Mouse (Mus musculus) liver, embryonic 14.5 days (tissue): ENCODE data around the gene Mnd1. TPM values are rescaled to one million over a fixed set of nuclear protein-coding genes. Genes with fewer than 3 reads are reported as not detected.

Experiments used
- ATAC-seq: fragments of 200-750 bp; cut with Nextera tagmentation; 2 replicates; pipeline ENCODE4 v1.8.0; 2017; ENCODE audit warnings: moderate number of reproducible peaks, mild to moderate bottlenecking, moderate library complexity; ENCODE audit not compliant: insufficient read depth
- DNase-seq, 3 experiments: peaks; one replicate each; pipeline ENCODE4 v3.0.0-alpha.2; 2012 to 2013; ENCODE audit warnings: low read depth in 3 of 3, low spot score in 3 of 3
- H3K27ac ChIP-seq: fragments of 300-500 bp; sonication (generic); 2 replicates; pipeline ENCODE4 v1.5.1; 2014; ENCODE audit warnings: moderate library complexity, mild to moderate bottlenecking, control low read depth, inconsistent platforms
- H3K27me3 ChIP-seq: fragments of 300-500 bp; sonication (generic); 2 replicates; pipeline ENCODE4 v1.6.1; 2014; ENCODE audit warnings: mild to moderate bottlenecking, low read length, moderate library complexity; ENCODE audit not compliant: control insufficient read depth, insufficient read depth
- H3K36me3 ChIP-seq: fragments of 300-500 bp; sonication (generic); replicated peaks from 2 replicates; pipeline ENCODE4 v1.6.1; 2014; ENCODE audit warnings: low read depth; ENCODE audit not compliant: control insufficient read depth, insufficient read depth
- H3K4me1 ChIP-seq, 2 experiments: fragments of 200-500 bp in 1 of 2; fragments of 300-500 bp in 1 of 2; sonication (generic) in 1 of 2; replicated peaks; 2 replicates each; pipeline ENCODE4 v1.6.1; 2012 to 2014; ENCODE audit warnings: antibody characterized with exemption in 1 of 2, inconsistent platforms in 1 of 2, low read length in 1 of 2; ENCODE audit not compliant: control insufficient read depth in 2 of 2, insufficient read depth in 2 of 2
- H3K4me2 ChIP-seq: fragments of 300-500 bp; sonication (generic); 2 replicates; pipeline ENCODE4 v1.6.1; 2014; ENCODE audit warnings: low read depth, mild to moderate bottlenecking, control low read depth, moderate library complexity
- H3K4me3 ChIP-seq, 2 experiments: fragments of 200-500 bp in 1 of 2; fragments of 300-500 bp in 1 of 2; sonication (generic) in 1 of 2; 2 replicates each; pipeline ENCODE4 v1.5.1; 2012 to 2014; ENCODE audit warnings: low read depth in 2 of 2, low read length in 2 of 2, mild to moderate bottlenecking in 2 of 2, control low read depth in 1 of 2, inconsistent platforms in 1 of 2, moderate library complexity in 1 of 2; ENCODE audit not compliant: insufficient read depth in 1 of 2
- H3K9ac ChIP-seq: fragments of 300-500 bp; sonication (generic); replicated peaks from 2 replicates; pipeline ENCODE4 v1.6.1; 2014; ENCODE audit warnings: mild to moderate bottlenecking, control low read depth, moderate library complexity
- H3K9me3 ChIP-seq: fragments of 300-500 bp; sonication (generic); 2 replicates; pipeline ENCODE4 v1.6.1; 2016; ENCODE audit warnings: low read length, mixed read lengths; ENCODE audit not compliant: control insufficient read depth
- CTCF ChIP-seq: IDR thresholded peaks from 2 replicates; pipeline ENCODE4 v1.5.1; 2016; ENCODE audit warnings: antibody characterized with exemption, low read depth, control low read depth
- EP300 ChIP-seq: IDR thresholded peaks from 2 replicates; pipeline ENCODE4 v1.6.1; 2016; ENCODE audit warnings: antibody characterized with exemption, low read depth
- WGBS: fragments of 180-500 bp; shearing (Covaris S2); extraction: QIAGEN DNeasy Blood & Tissue Kit; methylation state at CpG from one replicate; pipeline ENCODE4 v1.1.7; 2014; ENCODE audit not compliant: insufficient replicate concordance; 5-methylcytosine and 5-hydroxymethylcytosine counted together
- polyA plus RNA-seq, 2 experiments: library from polyadenylated mRNA; depleted of rRNA in 1 of 2; stranded (reverse) in 1 of 2; unstranded in 1 of 2; fragments of >200 nt; fragmentation: Nextera tagmentation in 1 of 2; extraction: Ambion mirVana in 1 of 2; gene quantifications; 2 replicates each; pipeline versions ENCODE4 v1.2.1 to v1.2.3; 2012 to 2014

Gene Mnd1
- polyA plus RNA-seq, 2 experiments, result 6.2 TPM

DNA sequence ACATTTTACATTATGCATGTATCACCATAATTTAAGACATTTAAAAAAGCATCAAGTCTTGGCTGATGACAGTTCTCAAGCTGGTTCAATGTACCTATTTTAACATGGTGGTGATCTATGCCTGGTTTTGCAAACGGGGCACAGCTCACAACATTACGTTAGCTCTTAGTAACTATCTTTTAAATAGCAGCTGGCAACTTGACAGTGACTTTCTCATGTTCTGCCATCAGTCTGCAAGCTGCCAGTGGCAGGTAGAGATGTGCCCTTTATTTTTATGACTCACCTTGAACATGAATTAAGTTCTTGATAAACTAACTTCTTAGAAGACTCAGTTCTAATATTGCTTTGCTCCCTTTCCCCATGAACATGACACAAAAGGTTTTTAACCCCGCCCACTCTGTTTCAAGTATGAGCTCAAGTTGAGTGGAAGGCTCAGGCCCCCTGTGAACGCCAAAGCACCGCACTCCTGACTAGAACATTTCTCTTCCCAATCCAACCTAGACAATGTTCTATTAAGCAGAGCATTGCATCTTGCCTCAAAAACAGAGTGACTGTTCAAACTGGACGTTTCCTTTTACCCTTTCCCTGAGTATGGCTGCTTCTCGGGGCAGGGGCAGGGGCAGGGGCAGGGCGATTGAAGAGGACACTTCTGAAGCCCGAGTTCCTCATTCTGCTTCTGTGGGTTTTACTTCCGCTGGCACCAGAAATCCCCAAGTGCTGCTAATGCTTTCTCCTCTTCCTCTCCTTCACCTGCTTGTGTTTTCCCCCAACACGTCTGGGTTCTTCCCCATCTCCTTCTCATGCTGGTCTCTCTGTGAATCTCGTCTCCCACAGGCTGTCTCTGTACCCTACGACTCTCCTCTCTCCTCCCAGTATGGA, 86.5 kb downstream of the Mnd1 start:
- 32% methylated on average over 13 of the region's 13 CpGs for WGBS
- DNase-seq (no peak), ATAC-seq (no peak)
- no peaks in the 10 kb centered on the region for H3K27me3 ChIP-seq
- H3K27ac ChIP-seq, result no peak overlapping the region
- H3K4me3 ChIP-seq, result no peak overlapping the region
- no peaks in the 10 kb centered on the region for H3K4me1 ChIP-seq
- TF ChIP-seq EP300 (no peak), CTCF (no peak)
- H3K9me3 ChIP-seq, result no peaks in the 10 kb centered on the region
- H3K4me2 ChIP-seq, result no peak overlapping the region
- H3K36me3 ChIP-seq, result no peaks in the 10 kb centered on the region
- H3K9ac ChIP-seq, result no peak overlapping the region

DNA sequence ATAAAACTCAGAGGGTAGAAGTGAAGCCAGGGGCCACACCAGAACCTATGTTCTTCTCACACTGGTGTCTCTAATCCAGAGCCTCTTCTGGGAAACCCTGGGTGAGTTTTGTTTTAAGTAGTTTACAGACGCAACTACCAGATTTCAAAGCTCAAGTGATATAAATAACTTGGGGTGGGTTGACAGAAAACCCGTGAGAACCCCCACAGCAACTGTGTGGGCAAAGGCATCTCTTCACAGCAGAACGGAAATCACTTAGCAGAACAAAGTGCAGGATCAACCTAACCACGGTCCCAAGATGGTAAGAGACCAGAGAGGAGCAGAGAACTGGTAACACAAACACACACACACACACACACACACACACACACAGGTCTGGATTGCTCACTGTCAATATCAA, 89.8 kb downstream of the Mnd1 start:
- TF ChIP-seq CTCF (no peak), EP300 (no peak)
- Histone ChIP-seq H3K27ac (no peak overlapping the region), H3K9me3 (no peaks in the 10 kb centered on the region), H3K9ac (no peak overlapping the region), H3K27me3 (no peaks in the 10 kb centered on the region), H3K4me1 (no peaks in the 10 kb centered on the region), H3K4me3 (no peak overlapping the region), H3K4me2 (no peak overlapping the region), H3K36me3 (no peaks in the 10 kb centered on the region)
- no peak for DNase-seq
- ATAC-seq, result no peak
- WGBS, result 46% methylated on average over 4 of the region's 4 CpGs

- H3K36me3 ChIP-seq, result no peaks in the 10 kb centered on the region
- H3K27ac ChIP-seq, result no peak overlapping the region
- H3K9ac ChIP-seq, result no peak overlapping the region
- H3K4me3 ChIP-seq, result no peak overlapping the region
- H3K4me1 ChIP-seq, result no peaks in the 10 kb centered on the region
- H3K9me3 ChIP-seq, result no peaks in the 10 kb centered on the region
- WGBS, result 59% methylated on average over 2 of the region's 2 CpGs
- TF ChIP-seq EP300 (no peak), CTCF (no peak)
- H3K4me2 ChIP-seq, result no peak overlapping the region
- DNase-seq, result no peak
- no peaks in the 10 kb centered on the region for H3K27me3 ChIP-seq
- ATAC-seq, result no peak
Observed at GRCm38 (mm10) chr3:84063369-84063914, 92.1 kb downstream of the Mnd1 start.

DNA sequence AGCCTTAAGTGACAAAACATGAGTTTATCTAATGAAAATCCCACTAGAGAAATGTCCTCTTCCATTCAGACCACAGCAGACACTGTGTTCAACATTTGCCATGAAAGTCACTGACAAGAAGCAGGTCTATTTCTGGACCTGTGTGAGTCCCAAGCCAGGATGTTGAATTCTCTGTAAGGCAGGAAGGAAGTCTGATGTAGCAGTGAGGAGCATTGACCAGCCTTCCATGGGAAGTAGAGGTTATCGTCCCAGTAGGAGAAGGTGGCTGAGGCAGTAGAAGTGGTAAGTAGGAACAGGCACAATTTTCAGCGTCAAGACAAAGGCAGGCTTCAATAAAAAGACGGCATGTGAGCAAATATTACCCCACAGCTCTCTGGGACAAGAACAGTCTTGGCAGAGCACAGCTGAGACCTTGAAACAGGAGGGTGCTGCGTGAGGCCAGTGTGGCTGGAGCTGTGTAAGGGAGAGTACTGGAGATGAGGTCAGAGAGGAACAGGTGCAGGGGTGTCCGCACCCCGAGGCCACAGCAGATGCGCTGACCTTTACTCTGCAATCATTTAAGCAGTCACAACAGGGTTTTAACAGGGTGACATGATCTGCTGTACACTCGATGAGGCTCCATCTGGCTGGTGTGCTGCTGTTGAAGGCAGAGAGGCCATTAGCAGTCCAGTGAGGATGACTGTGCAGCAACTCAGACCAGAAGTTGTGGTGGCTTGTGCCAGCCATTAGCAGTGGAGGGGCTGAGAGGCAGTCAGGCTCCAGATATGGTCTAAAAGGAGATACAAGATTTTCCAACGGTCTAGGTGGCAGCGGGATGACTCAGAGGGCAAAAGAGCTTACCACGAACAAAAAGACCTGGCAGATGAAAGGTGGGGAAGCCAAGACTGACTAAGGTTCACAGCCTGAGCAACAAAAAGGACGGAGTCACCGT, 93.8 kb downstream of the Mnd1 start:
- Histone ChIP-seq H3K4me2 (no peak overlapping the region), H3K9me3 (no peaks in the 10 kb centered on the region), H3K27me3 (no peaks in the 10 kb centered on the region), H3K4me3 (no peak overlapping the region), H3K27ac (no peak overlapping the region), H3K36me3 (no peaks in the 10 kb centered on the region), H3K9ac (no peak overlapping the region), H3K4me1 (no peaks in the 10 kb centered on the region)
- ATAC-seq (no peak), DNase-seq (no peak)
- 50% methylated on average over 13 of the region's 13 CpGs for WGBS
- TF ChIP-seq CTCF (no peak), EP300 (no peak)

GRCm38 (mm10) chr3:84060946-84061345, 94.6 kb downstream of the Mnd1 start:
- Histone ChIP-seq H3K27ac (no peak overlapping the region), H3K4me1 (no peaks in the 10 kb centered on the region), H3K4me3 (no peak overlapping the region), H3K36me3 (no peaks in the 10 kb centered on the region), H3K9ac (no peak overlapping the region), H3K27me3 (no peaks in the 10 kb centered on the region), H3K4me2 (no peak overlapping the region), H3K9me3 (no peaks in the 10 kb centered on the region)
- ATAC-seq (no peak), DNase-seq (no peak)
- no peak for TF ChIP-seq CTCF
- TF ChIP-seq EP300, result no peak
- 61% methylated on average over 5 of the region's 5 CpGs for WGBS
